Mouse (Mus musculus) right cerebral cortex, postnatal 14 days (tissue): ENCODE data around the gene Fgfr2.

ENCODE experiments used
- DNase-seq: peaks from one replicate; pipeline ENCODE4 v3.0.0; 2022

Fgfr2 gene

GRCm38 (mm10) chr7:130206181-130206582 is 2917.0 kb downstream of the Fgfr2 start:
- no peak for DNase-seq

- DNase-seq: no peak
These were observed 2918.0 kb downstream of the Fgfr2 start for GRCm38 (mm10) chr7:130205140-130205539.

GRCm38 (mm10) chr7:130201020-130201419 is 2922.1 kb downstream of the Fgfr2 start:
- no peak for DNase-seq

- no peak for DNase-seq
These were observed 2923.2 kb downstream of the Fgfr2 start for GRCm38 (mm10) chr7:130199951-130200350.

- DNase-seq: no peak
These were observed 2923.8 kb downstream of the Fgfr2 start for GRCm38 (mm10) chr7:130199317-130199716.

GRCm38 (mm10) chr7:130195081-130195480 is 2928.1 kb downstream of the Fgfr2 start:
- no peak for DNase-seq

- DNase-seq: no peak
These were observed 2932.7 kb downstream of the Fgfr2 start for GRCm38 (mm10) chr7:130190329-130190975.

- no peak for DNase-seq
These were observed 2933.2 kb downstream of the Fgfr2 start for GRCm38 (mm10) chr7:130189901-130190300.

- DNase-seq: no peak
These were observed 2935.0 kb downstream of the Fgfr2 start for GRCm38 (mm10) chr7:130188108-130188507.

- DNase-seq: no peak
These were observed 2938.3 kb downstream of the Fgfr2 start for GRCm38 (mm10) chr7:130184864-130185263.

GRCm38 (mm10) chr7:130183960-130184359 is 2939.2 kb downstream of the Fgfr2 start:
- DNase-seq: no peak

GRCm38 (mm10) chr7:130182551-130182950 is 2940.6 kb downstream of the Fgfr2 start:
- no peak for DNase-seq

- peak; percentile 37 for DNase-seq
These were observed 2944.2 kb downstream of the Fgfr2 start for GRCm38 (mm10) chr7:130178991-130179390.

GRCm38 (mm10) chr7:130177009-130177408 is 2946.1 kb downstream of the Fgfr2 start:
- DNase-seq: no peak

- DNase-seq: no peak
These were observed 2948.6 kb downstream of the Fgfr2 start for GRCm38 (mm10) chr7:130174525-130174924.

- peak; percentile 18 for DNase-seq
These were observed 2949.2 kb downstream of the Fgfr2 start for GRCm38 (mm10) chr7:130173914-130174313.

GRCm38 (mm10) chr7:130170144-130170543 is 2953.0 kb downstream of the Fgfr2 start:
- no peak for DNase-seq

- DNase-seq: no peak
These were observed 2954.9 kb downstream of the Fgfr2 start for GRCm38 (mm10) chr7:130168296-130168695.

GRCm38 (mm10) chr7:130167261-130167660 is 2955.9 kb downstream of the Fgfr2 start:
- DNase-seq: no peak

- no peak for DNase-seq
These were observed 2957.0 kb downstream of the Fgfr2 start for GRCm38 (mm10) chr7:130166190-130166589.

- DNase-seq: no peak
These were observed 2957.7 kb downstream of the Fgfr2 start for GRCm38 (mm10) chr7:130165408-130165807.

- DNase-seq: no peak
These were observed 2960.4 kb downstream of the Fgfr2 start for GRCm38 (mm10) chr7:130162718-130163117.

- no peak for DNase-seq
These were observed 2961.6 kb downstream of the Fgfr2 start for GRCm38 (mm10) chr7:130161581-130161980.

GRCm38 (mm10) chr7:130158845-130159244 is 2964.3 kb downstream of the Fgfr2 start:
- DNase-seq: no peak

GRCm38 (mm10) chr7:130153363-130153969 is 2969.7 kb downstream of the Fgfr2 start:
- no peak for DNase-seq
